Mouse (Mus musculus): ENCODE measurements around the gene Dmrt2.

Dmrt2 gene

GRCm38 (mm10) chr19:25672101-25672950 is at the start of gene Dmrt2:
Gene Dmrt2 (plus strand): TSS chr19:25672411.
- no peak for DNase-seq (ENCODE audit: low read depth)

GRCm38 (mm10) chr19:25628490-25628889 is 43.7 kb upstream of the Dmrt2 start:
- DNase-seq (ENCODE audit: low read depth), result peak; percentile 9

- no peak for DNase-seq (ENCODE audit: low read depth)
These were observed 37.1 kb upstream of the Dmrt2 start for GRCm38 (mm10) chr19:25635119-25635518.

GRCm38 (mm10) chr19:25635622-25636244 is 36.5 kb upstream of the Dmrt2 start:
- DNase-seq (ENCODE audit: low read depth), result no peak

- no peak for DNase-seq (ENCODE audit: low read depth)
These were observed 33.3 kb upstream of the Dmrt2 start for GRCm38 (mm10) chr19:25638766-25639361.

GRCm38 (mm10) chr19:25641786-25642185 is 30.4 kb upstream of the Dmrt2 start:
- no peak for DNase-seq (ENCODE audit: low read depth)

- no peak for DNase-seq (ENCODE audit: low read depth)
These were observed 25.1 kb upstream of the Dmrt2 start for GRCm38 (mm10) chr19:25647136-25647535.

GRCm38 (mm10) chr19:25648701-25649100 is 23.5 kb upstream of the Dmrt2 start:
- DNase-seq (ENCODE audit: low read depth), result no peak

GRCm38 (mm10) chr19:25650474-25650873 is 21.7 kb upstream of the Dmrt2 start:
- no peak for DNase-seq (ENCODE audit: low read depth)

- no peak for DNase-seq (ENCODE audit: low read depth)
These were observed 19.7 kb upstream of the Dmrt2 start for GRCm38 (mm10) chr19:25652560-25652959.

- no peak for DNase-seq (ENCODE audit: low read depth)
These were observed 18.0 kb upstream of the Dmrt2 start for GRCm38 (mm10) chr19:25654034-25654749.

GRCm38 (mm10) chr19:25665486-25666339 is 6.5 kb upstream of the Dmrt2 start:
- no peak for DNase-seq (ENCODE audit: low read depth)

- DNase-seq (ENCODE audit: low read depth), result no peak
These were observed 4.4 kb upstream of the Dmrt2 start for GRCm38 (mm10) chr19:25667836-25668235.

GRCm38 (mm10) chr19:25669593-25670248 is 2.5 kb upstream of the Dmrt2 start:
- DNase-seq (ENCODE audit: low read depth), result no peak

- DNase-seq (ENCODE audit: low read depth), result no peak
These were observed 1.5 kb upstream of the Dmrt2 start for GRCm38 (mm10) chr19:25670571-25671285.

- no peak for DNase-seq (ENCODE audit: low read depth)
These were observed 530 bp upstream of the Dmrt2 start for GRCm38 (mm10) chr19:25671681-25672080.

GRCm38 (mm10) chr19:25673224-25674055 is 1.2 kb downstream of the Dmrt2 start:
- DNase-seq (ENCODE audit: low read depth), result no peak

- DNase-seq (ENCODE audit: low read depth), result no peak
These were observed 1.8 kb downstream of the Dmrt2 start for GRCm38 (mm10) chr19:25674056-25674420.

- DNase-seq (ENCODE audit: low read depth), result no peak
These were observed 2.5 kb downstream of the Dmrt2 start for GRCm38 (mm10) chr19:25674744-25675143.
